In genomic region chr7:138734254-138734653, GRCm38 (mm10) we compare ENCODE assay signal across 9 mouse cellular contexts.
DNase-seq lines count a peak whose midpoint lies in the region; ATAC-seq and TF ChIP-seq lines count a peak whose summit lies in the region.
"Had no signal": no experiment of that assay in that cellular context is flagged by ENCODE, and none has a peak within 500 bp of the region (broad histone marks: within the 10 kb centered on the region; RNA-seq: fewer than 3 reads in every experiment).

No protein-coding gene starts in this region.

- H3K27ac ChIP-seq in left cerebral cortex, adult 2 months, result no peak overlapping the region
- H3K27ac ChIP-seq: liver, embryonic 15.5 days had no signal

- TF ChIP-seq CTCF in left cerebral cortex, adult 2 months (IDR thresholded peaks at IDR 0.05), result peak; percentile 70

- H3K4me3 ChIP-seq in left cerebral cortex, adult 2 months, result no peak overlapping the region
- H3K4me3 ChIP-seq: liver, embryonic 15.5 days had no signal

- ATAC-seq in cerebellum, adult (ENCODE audit: insufficient number of reproducible peaks, low FRiP score, low TSS enrichment), result no peak

- intact Hi-C loops in left cerebral cortex, adult 2 months (cut with DNase I), result loop anchor here (2.0 kb wide), 1 partner anchor 95 kb away; no protein-coding TSS in a partner anchor

- peak; percentile 16 to 25 for DNase-seq in cerebellum, adult 18-20 months
- DNase-seq in left cerebral cortex, adult 18-20 months (ENCODE audit: low spot score in 2 of 2), result peak; percentile 46 to 51
- no peak for DNase-seq in left cerebral cortex, adult 11 months (ENCODE audit: low spot score)
- DNase-seq in ZHBTc4 (ENCODE audit: low read depth, low spot score), result peak; percentile 56
- peak; percentile 40 for DNase-seq in embryo, embryonic 9.5 days (ENCODE audit: extremely low spot score)
- DNase-seq in left cerebral cortex, adult 2 months (ENCODE audit: extremely low spot score in 1 of 2, low spot score in 2 of 2), result peak; percentile 39 to 42
- peak; percentile 48 to 49 for DNase-seq in right cerebral cortex, adult 2 months (ENCODE audit: low spot score in 2 of 2)
